Mouse (Mus musculus) natural killer cell, adult 2 months (primary cell): ENCODE measurements around the gene Tcf7.

Experiments
- DNase-seq, 2 experiments: peaks; one replicate each; pipeline ENCODE4 v3.0.0; 2022; ENCODE audit warnings: low spot score in 2 of 2

Tcf7 gene

GRCm38 (mm10) chr11:52267271-52267670, 15.5 kb downstream of the Tcf7 start:
- no peak for DNase-seq

- peak; percentile 82 to 90 for DNase-seq
These were observed 17.1 kb downstream of the Tcf7 start for GRCm38 (mm10) chr11:52265616-52266307.

- no peak for DNase-seq
These were observed 17.9 kb downstream of the Tcf7 start for GRCm38 (mm10) chr11:52264871-52265270.

GRCm38 (mm10) chr11:52262338-52262737, 20.5 kb downstream of the Tcf7 start:
- DNase-seq, result no peak

GRCm38 (mm10) chr11:52261937-52262336, 20.9 kb downstream of the Tcf7 start:
- DNase-seq, result peak; percentile 68 to 73

- DNase-seq, result no peak
These were observed 21.9 kb downstream of the Tcf7 start for GRCm38 (mm10) chr11:52260878-52261277.

GRCm38 (mm10) chr11:52258711-52259110, 24.1 kb downstream of the Tcf7 start:
- DNase-seq, result no peak

GRCm38 (mm10) chr11:52257376-52257775, 25.4 kb downstream of the Tcf7 start:
- DNase-seq, result no peak

- DNase-seq, result no peak
These were observed 27.7 kb downstream of the Tcf7 start for GRCm38 (mm10) chr11:52255077-52255476.

GRCm38 (mm10) chr11:52253674-52254375, 29.0 kb downstream of the Tcf7 start:
- peak in 1 of 2 experiments; percentile 42 for DNase-seq

GRCm38 (mm10) chr11:52252692-52253091, 30.1 kb downstream of the Tcf7 start:
- no peak for DNase-seq

GRCm38 (mm10) chr11:52251770-52252169, 31.0 kb downstream of the Tcf7 start:
- no peak for DNase-seq

- DNase-seq, result no peak
These were observed 33.4 kb downstream of the Tcf7 start for GRCm38 (mm10) chr11:52249452-52249851.

GRCm38 (mm10) chr11:52240898-52241542, 41.8 kb downstream of the Tcf7 start:
- no peak for DNase-seq

- no peak for DNase-seq
These were observed 48.3 kb downstream of the Tcf7 start for GRCm38 (mm10) chr11:52234509-52234908.

GRCm38 (mm10) chr11:52233906-52234305, 48.9 kb downstream of the Tcf7 start:
- no peak for DNase-seq

- DNase-seq, result no peak
These were observed 49.7 kb downstream of the Tcf7 start for GRCm38 (mm10) chr11:52233043-52233653.

GRCm38 (mm10) chr11:52231606-52232541, 50.9 kb downstream of the Tcf7 start, which contains the start of gene Skp1a:
Gene Skp1a (plus strand): TSS chr11:52231995.
- peak; percentile 93 for DNase-seq

- DNase-seq, result no peak
These were observed 52.1 kb downstream of the Tcf7 start for GRCm38 (mm10) chr11:52230694-52231093.

- DNase-seq, result no peak
These were observed 53.9 kb downstream of the Tcf7 start for GRCm38 (mm10) chr11:52228722-52229448.
